Mouse (Mus musculus) hindbrain, embryonic 10.5 days (tissue): ENCODE results near the gene Zc3h12a. TPM values are rescaled to one million over a fixed set of nuclear protein-coding genes. Genes with fewer than 3 reads are reported as not detected.

ENCODE experiments used
- DNase-seq: peaks from one replicate; pipeline ENCODE4 v3.0.0-alpha.2; 2017; ENCODE audit warnings: low spot score
- H3K27ac ChIP-seq: fragments of 300-500 bp; sonication (generic); 2 replicates; pipeline ENCODE4 v1.5.1; 2016; ENCODE audit warnings: mild to moderate bottlenecking, moderate library complexity
- H3K27me3 ChIP-seq: fragments of 300-500 bp; sonication (generic); 2 replicates; pipeline ENCODE4 v1.6.1; 2016; ENCODE audit warnings: mild to moderate bottlenecking; ENCODE audit not compliant: poor library complexity, insufficient read depth, severe bottlenecking
- H3K36me3 ChIP-seq: fragments of 300-500 bp; sonication (generic); 2 replicates; pipeline ENCODE4 v1.6.1; 2016; ENCODE audit warnings: mild to moderate bottlenecking, moderate library complexity
- H3K4me1 ChIP-seq: fragments of 300-500 bp; sonication (generic); replicated peaks from 2 replicates; pipeline ENCODE4 v1.6.1; 2016; ENCODE audit warnings: mild to moderate bottlenecking
- H3K4me3 ChIP-seq: fragments of 300-500 bp; sonication (generic); 2 replicates; pipeline ENCODE4 v1.5.1; 2016; ENCODE audit warnings: mild to moderate bottlenecking, moderate library complexity
- H3K9me3 ChIP-seq: fragments of 300-500 bp; sonication (generic); 2 replicates; pipeline ENCODE4 v1.6.1; 2016; ENCODE audit warnings: mild to moderate bottlenecking, moderate library complexity
- whole genome bisulfite sequencing: fragments of 180-500 bp; shearing (Covaris S2); methylation state at CpG from one replicate; pipeline ENCODE4 v1.1.7; 2016; 5-methylcytosine and 5-hydroxymethylcytosine counted together
- polyA plus RNA-seq: library from polyadenylated mRNA; unstranded; fragments of >200 nt; fragmentation: Nextera tagmentation; extraction: Ambion mirVana; gene quantifications from 2 replicates; pipeline ENCODE4 v1.2.1, GENCODE M21; 2016

Gene Zc3h12a
- polyA plus RNA-seq, 1 experiment from 2014 or later = 0.65 TPM

DNA sequence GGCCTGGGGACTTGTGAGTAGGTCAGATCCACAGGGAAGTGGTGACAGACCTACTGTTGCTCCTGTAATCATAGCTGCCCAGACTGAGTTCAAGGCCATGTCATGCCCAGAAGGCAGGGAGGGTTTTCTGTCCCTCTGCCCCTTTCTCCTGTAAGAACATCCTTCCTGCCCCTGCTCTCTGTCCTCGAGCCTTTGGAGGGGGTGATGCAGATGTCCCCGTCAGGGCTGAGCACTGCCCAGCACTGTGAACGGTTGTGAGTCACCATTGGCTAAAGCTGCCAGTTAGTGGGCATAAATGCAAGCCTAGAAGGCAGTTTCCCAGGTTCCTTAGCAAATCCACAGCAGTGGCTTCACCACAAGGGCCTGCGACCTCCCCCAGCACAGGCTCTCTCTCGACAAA lies 34.6 kb downstream of the Zc3h12a start:
- H3K4me1 ChIP-seq = no peaks in the 10 kb centered on the region
- H3K27ac ChIP-seq = no peak overlapping the region
- no peak overlapping the region for H3K4me3 ChIP-seq
- WGBS = 89% methylated on average over 5 of the region's 5 CpGs
- H3K9me3 ChIP-seq = no peaks in the 10 kb centered on the region
- no peak for DNase-seq
- H3K27me3 ChIP-seq = no peaks in the 10 kb centered on the region
- peaks cover 79% of the 10 kb centered on the region for H3K36me3 ChIP-seq

DNA sequence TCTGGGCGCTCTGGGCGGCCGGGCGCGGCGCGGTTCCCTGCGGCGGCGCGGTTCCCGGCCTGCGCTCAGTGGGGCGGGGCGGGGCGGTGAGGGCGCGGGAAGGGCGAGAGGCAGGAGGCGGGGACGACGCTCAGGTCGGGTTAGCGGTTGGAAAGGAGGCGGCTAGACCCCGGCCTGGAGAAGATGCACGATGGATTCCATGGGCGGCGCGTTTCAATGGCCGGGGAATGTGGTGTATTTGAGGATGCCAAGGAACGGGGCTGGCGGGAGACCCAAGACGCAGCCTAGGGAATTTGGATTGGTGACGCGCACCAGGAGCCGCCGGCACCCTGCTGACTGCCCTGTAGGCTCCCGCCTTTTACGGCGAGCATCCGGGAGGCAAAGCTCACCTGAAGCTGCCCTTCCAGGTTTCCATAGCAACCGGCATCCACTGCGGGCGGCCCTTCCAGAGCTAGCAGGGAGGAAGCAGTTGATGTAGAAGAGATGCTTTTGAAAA lies 42.2 kb downstream of the Zc3h12a start:
- no peaks in the 10 kb centered on the region for H3K27me3 ChIP-seq
- H3K36me3 ChIP-seq = peaks cover 54% of the 10 kb centered on the region
- H3K27ac ChIP-seq = peak overlapping the region; percentile 96
- DNase-seq = no peak
- under 1% methylated on average over 45 of the region's 45 CpGs for WGBS
- peaks cover 25% of the 10 kb centered on the region for H3K4me1 ChIP-seq
- H3K9me3 ChIP-seq = no peaks in the 10 kb centered on the region
- peak overlapping the region; percentile 67 for H3K4me3 ChIP-seq

DNA sequence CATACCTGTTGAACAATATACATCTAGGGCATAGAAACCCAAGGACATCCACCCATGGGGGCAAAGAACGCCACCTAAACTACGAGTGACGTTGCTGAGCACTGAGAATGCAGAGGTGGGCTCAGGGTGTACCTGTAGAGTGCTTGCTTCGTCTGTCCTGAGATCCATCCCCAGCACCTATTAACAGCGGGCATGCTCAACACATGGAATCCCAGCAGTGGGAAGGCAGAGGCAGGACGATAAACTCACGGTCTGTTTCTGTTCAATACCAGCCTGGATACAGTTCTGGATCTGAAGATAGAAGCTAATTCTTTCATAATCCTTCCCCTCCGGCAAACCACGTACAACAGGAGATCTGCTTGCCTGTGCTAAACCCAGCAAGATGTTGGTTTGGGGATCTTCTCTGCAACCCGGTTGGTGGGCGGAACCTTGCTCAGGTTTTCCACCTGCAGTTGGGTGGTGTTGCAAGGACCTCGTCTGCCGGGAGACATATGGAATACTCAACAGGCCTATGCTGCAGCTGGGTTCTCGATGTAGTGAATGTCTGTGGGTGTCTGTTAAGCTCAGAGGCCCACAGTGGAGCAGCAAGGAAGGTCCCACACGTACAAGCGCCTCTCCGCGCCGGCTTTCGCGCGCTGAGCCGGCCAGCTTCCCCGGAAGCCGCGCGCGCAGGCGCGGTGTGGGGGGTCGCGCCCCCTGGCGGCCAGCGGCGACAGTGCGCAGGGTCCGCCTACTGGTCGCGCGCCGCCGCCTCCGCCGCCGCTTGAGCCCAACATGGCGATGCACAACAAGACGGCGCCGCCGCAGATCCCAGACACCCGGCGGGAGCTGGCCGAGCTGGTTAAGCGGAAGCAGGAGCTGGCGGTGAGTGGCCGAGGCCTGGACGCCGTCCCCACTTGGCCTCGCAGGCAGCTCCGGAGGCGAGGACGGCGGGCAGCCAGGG lies 43.0 kb downstream of the Zc3h12a start, which contains the start of gene Meaf6:
TSS of gene Meaf6 (plus strand) at position 732 of the 943 bp plus-strand sequence.
- peak within 1 kb of the TSS; percentile 96 for H3K27ac ChIP-seq
- peaks cover 25% of the 10 kb centered on the region for H3K4me1 ChIP-seq
- DNase-seq = peak; percentile 92
- no peaks in the 10 kb centered on the region for H3K9me3 ChIP-seq
- WGBS = 2% methylated on average over 55 of the region's 63 CpGs
- H3K4me3 ChIP-seq = peak within 1 kb of the TSS; percentile 67
- no peaks in the 10 kb centered on the region for H3K27me3 ChIP-seq
- H3K36me3 ChIP-seq = peaks cover 47% of the 10 kb centered on the region

DNA sequence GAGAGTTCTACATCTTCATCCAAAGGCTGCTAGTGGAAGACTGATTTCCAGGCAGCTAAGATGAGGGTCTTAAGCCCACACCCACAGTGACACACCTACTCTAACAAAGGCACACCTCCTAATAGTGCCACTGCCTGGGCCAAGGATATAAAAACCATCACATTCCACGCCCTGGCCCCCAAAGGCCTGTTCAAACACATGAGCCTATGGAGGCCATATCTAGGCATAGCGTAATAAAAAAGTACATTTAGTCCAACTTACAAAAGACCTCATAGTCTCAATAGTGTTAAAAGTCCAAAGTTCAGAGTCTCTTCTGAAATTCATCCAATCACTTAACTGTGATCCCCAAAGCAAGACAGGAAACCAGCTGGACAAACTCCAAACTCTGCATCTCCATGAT lies 48.9 kb downstream of the Zc3h12a start:
- Histone ChIP-seq H3K4me3 (no peak overlapping the region), H3K36me3 (peaks cover 70% of the 10 kb centered on the region), H3K4me1 (peaks cover 5% of the 10 kb centered on the region; the same call in 1 of the 2 replicates), H3K27ac (no peak overlapping the region), H3K9me3 (no peaks in the 10 kb centered on the region), H3K27me3 (no peaks in the 10 kb centered on the region)
- DNase-seq = no peak
- 93% methylated on average over 2 of the region's 2 CpGs for WGBS

DNA sequence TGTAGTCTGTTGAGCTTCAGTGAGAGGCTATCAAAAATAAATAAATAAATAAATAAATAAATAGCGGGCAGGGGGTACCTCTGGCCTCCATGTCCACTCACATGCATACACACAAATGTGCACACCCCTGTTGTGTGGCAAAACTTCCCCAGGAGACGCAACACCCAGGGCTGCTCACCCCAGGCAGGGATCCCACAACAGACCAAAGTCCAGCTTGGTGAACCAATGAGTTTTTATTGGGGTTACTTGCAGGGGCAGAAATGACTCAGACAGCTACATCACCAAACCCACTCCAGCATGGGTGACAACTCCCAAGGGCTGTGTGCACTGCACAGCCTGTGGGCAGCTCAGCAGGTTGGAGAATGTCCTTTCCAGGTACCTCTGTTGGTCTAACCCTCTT lies 49.9 kb downstream of the Zc3h12a start:
- Histone ChIP-seq H3K27me3 (no peaks in the 10 kb centered on the region), H3K36me3 (peaks cover 80% of the 10 kb centered on the region), H3K27ac (no peak overlapping the region), H3K9me3 (no peaks in the 10 kb centered on the region), H3K4me1 (no peaks in the 10 kb centered on the region), H3K4me3 (no peak overlapping the region)
- no peak for DNase-seq
- WGBS = 88% methylated on average over 2 of the region's 2 CpGs

Other genes starting within 250 kb of the Zc3h12a start
- gene Epha10, start 246.9 kb downstream of the Zc3h12a start, polyA plus RNA-seq = 3.8 and 7.6 TPM in 2 replicates
- 13.3 and 18.0 TPM in 2 replicates for gene 9930104L06Rik, start 190.8 kb downstream of the Zc3h12a start, polyA plus RNA-seq
- 224 and 253 TPM in 2 replicates for gene Cdca8, start 188.5 kb downstream of the Zc3h12a start, polyA plus RNA-seq
- 14.8 and 17.4 TPM in 2 replicates for gene Rspo1, start 141.4 kb downstream of the Zc3h12a start, polyA plus RNA-seq
- gene Gnl2, start 111.3 kb downstream of the Zc3h12a start, polyA plus RNA-seq = 76.8 and 86.1 TPM in 2 replicates
- 0.36 and 0.92 TPM in 2 replicates for gene Dnali1, start 62.1 kb downstream of the Zc3h12a start, polyA plus RNA-seq
- gene Snip1, start 61.2 kb downstream of the Zc3h12a start, polyA plus RNA-seq = 29.2 and 30.7 TPM in 2 replicates
- 85.1 and 92.8 TPM in 2 replicates for gene Meaf6, start 42.7 kb downstream of the Zc3h12a start, polyA plus RNA-seq